Mouse (Mus musculus): ENCODE measurements around the gene Pdss2.

Pdss2 gene

GRCm38 (mm10) chr10:43439492-43439941, 218.2 kb downstream of the Pdss2 start:
- in situ Hi-C loops (cut with MboI) = no loop called here

- in situ Hi-C loops (cut with MboI) = no loop called here
These were observed 218.8 kb downstream of the Pdss2 start for GRCm38 (mm10) chr10:43440050-43440449.

- in situ Hi-C loops (cut with MboI) = no loop called here
These were observed 219.9 kb downstream of the Pdss2 start for GRCm38 (mm10) chr10:43440981-43441740.

GRCm38 (mm10) chr10:43448656-43449055, 227.4 kb downstream of the Pdss2 start:
- in situ Hi-C loops (cut with MboI) = no loop called here

GRCm38 (mm10) chr10:43451848-43452662, 230.8 kb downstream of the Pdss2 start:
- in situ Hi-C loops (cut with MboI) = no loop called here

GRCm38 (mm10) chr10:43452663-43452996, 231.3 kb downstream of the Pdss2 start:
- in situ Hi-C loops (cut with MboI) = no loop called here

- in situ Hi-C loops (cut with MboI) = no loop called here
These were observed 232.9 kb downstream of the Pdss2 start for GRCm38 (mm10) chr10:43454219-43454618.

- in situ Hi-C loops (cut with MboI) = no loop called here
These were observed 233.4 kb downstream of the Pdss2 start for GRCm38 (mm10) chr10:43454671-43455070.

- in situ Hi-C loops (cut with MboI) = no loop called here
These were observed 241.5 kb downstream of the Pdss2 start for GRCm38 (mm10) chr10:43462821-43463220.

- in situ Hi-C loops (cut with MboI) = no loop called here
These were observed 241.9 kb downstream of the Pdss2 start for GRCm38 (mm10) chr10:43463227-43463626.

GRCm38 (mm10) chr10:43466223-43466622, 244.9 kb downstream of the Pdss2 start:
- in situ Hi-C loops (cut with MboI) = no loop called here

- in situ Hi-C loops (cut with MboI) = no loop called here
These were observed 246.4 kb downstream of the Pdss2 start for GRCm38 (mm10) chr10:43467659-43468058.

GRCm38 (mm10) chr10:43468293-43468692, 247.0 kb downstream of the Pdss2 start:
- in situ Hi-C loops (cut with MboI) = no loop called here

- in situ Hi-C loops (cut with MboI) = no loop called here
These were observed 254.1 kb downstream of the Pdss2 start for GRCm38 (mm10) chr10:43475376-43475775.

GRCm38 (mm10) chr10:43477459-43477858, 256.2 kb downstream of the Pdss2 start:
- in situ Hi-C loops (cut with MboI) = no loop called here

- in situ Hi-C loops (cut with MboI) = no loop called here
These were observed 256.8 kb downstream of the Pdss2 start for GRCm38 (mm10) chr10:43477865-43478681.

- in situ Hi-C loops (cut with MboI) = no loop called here
These were observed 257.6 kb downstream of the Pdss2 start, which contains the start of gene Bend3 for GRCm38 (mm10) chr10:43478751-43479435. Gene Bend3 (plus strand): TSS chr10:43478831.

- in situ Hi-C loops (cut with MboI) = no loop called here
These were observed 258.3 kb downstream of the Pdss2 start for GRCm38 (mm10) chr10:43479436-43480157.

- in situ Hi-C loops (cut with MboI) = no loop called here
These were observed 259.1 kb downstream of the Pdss2 start for GRCm38 (mm10) chr10:43480227-43480849.

- in situ Hi-C loops (cut with MboI) = no loop called here
These were observed 259.9 kb downstream of the Pdss2 start for GRCm38 (mm10) chr10:43481179-43481578.
